In genomic region chr19:5407133-5407532, GRCm38 (mm10) we compare ENCODE assay signal across 8 mouse cellular contexts. TPM values are rescaled to one million over a fixed set of nuclear protein-coding genes. Genes with fewer than 3 reads are reported as not detected.
A peak's percentile ranks its signal among the peaks of the same experiment; 100 is the strongest.
DNase-seq lines count a peak whose midpoint lies in the region; ATAC-seq and TF ChIP-seq lines count a peak whose summit lies in the region.

No protein-coding gene starts in this region.

- 20% methylated on average over 7 of the region's 7 CpGs for WGBS in embryonic facial prominence, embryonic 11.5 days
- WGBS in heart, postnatal 0 days: 18% methylated on average over 7 of the region's 7 CpGs
- 17% methylated on average over 7 of the region's 7 CpGs for WGBS in macrophage (ENCODE audit: missing documents)

- H3K36me3 ChIP-seq in E14TG2a.4 (ENCODE audit: insufficient read depth, low read length) (no peaks in the 10 kb centered on the region), macrophage (ENCODE audit: inconsistent target) (no peaks in the 10 kb centered on the region)
- no peaks in the 10 kb centered on the region for H3K36me3 ChIP-seq in embryonic facial prominence, embryonic 11.5 days (replicated peaks; ENCODE audit: control insufficient read depth, insufficient read depth, low read depth, low read length)
- no peaks in the 10 kb centered on the region for H3K36me3 ChIP-seq in heart, postnatal 0 days (replicated peaks; ENCODE audit: control insufficient read depth, insufficient read depth, low read length)

- peaks cover 4% of the 10 kb centered on the region; the same call in 1 of the 2 replicates for H3K79me2 ChIP-seq in macrophage (ENCODE audit: inconsistent target)

- peak; percentile 51 for TF ChIP-seq CTCF in E14TG2a.4 (conservative IDR thresholded peaks at IDR 0.05; ENCODE audit: low read length)
- peak; percentile 61 for TF ChIP-seq CTCF in heart, postnatal 0 days (IDR thresholded peaks at IDR 0.05; ENCODE audit: low read depth)

- peak overlapping the region; percentile 80 for H3K4me3 ChIP-seq in E14TG2a.4 (replicated peaks; ENCODE audit: low read length)
- H3K4me3 ChIP-seq in embryonic facial prominence, embryonic 11.5 days (ENCODE audit: low read depth, low read length): peak overlapping the region; percentile 58
- H3K4me3 ChIP-seq in heart, postnatal 0 days (ENCODE audit: low read depth, low read length): peak overlapping the region; percentile 60
- H3K4me3 ChIP-seq in macrophage (ENCODE audit: inconsistent target): peak overlapping the region; percentile 84

- peak overlapping the region; percentile 73 for H3K4me2 ChIP-seq in embryonic facial prominence, embryonic 11.5 days (ENCODE audit: low read depth, low read length)
- H3K4me2 ChIP-seq in heart, postnatal 0 days (ENCODE audit: low read depth, low read length): peak overlapping the region; percentile 77

- no peaks in the 10 kb centered on the region for H3K9me3 ChIP-seq in E14TG2a.4 (ENCODE audit: low read length)
- H3K9me3 ChIP-seq in embryonic facial prominence, embryonic 11.5 days (replicated peaks; ENCODE audit: control insufficient read depth, low read length): no peaks in the 10 kb centered on the region
- H3K9me3 ChIP-seq in heart, postnatal 0 days (replicated peaks; ENCODE audit: control insufficient read depth, low read length): no peaks in the 10 kb centered on the region

- no peaks in the 10 kb centered on the region for H3K27me3 ChIP-seq in E14TG2a.4 (ENCODE audit: insufficient read depth, low read length)
- no peaks in the 10 kb centered on the region for H3K27me3 ChIP-seq in embryonic facial prominence, embryonic 11.5 days (ENCODE audit: control insufficient read depth, insufficient read depth, low read length)
- H3K27me3 ChIP-seq in heart, postnatal 0 days (ENCODE audit: control insufficient read depth, insufficient read depth, low read length): no peaks in the 10 kb centered on the region

- DNase-seq in adrenal gland, postnatal 10 days: peak; percentile 73
- peak; percentile 75 for DNase-seq in embryonic facial prominence, embryonic 11.5 days (ENCODE audit: low spot score)
- DNase-seq in heart, postnatal 0 days (ENCODE audit: low spot score): peak; percentile 87
- peak; percentile 71 to 81 for DNase-seq in kidney, postnatal 36 days
- peak; percentile 55 to 82 for DNase-seq in spleen, postnatal 10 days (ENCODE audit: low spot score in 2 of 2)
- no peak for DNase-seq in urinary bladder, adult 18-20 months (ENCODE audit: low spot score in 2 of 2)

- H3K9ac ChIP-seq in embryonic facial prominence, embryonic 11.5 days (replicated peaks; ENCODE audit: low read length): peak overlapping the region; percentile 73
- H3K9ac ChIP-seq in heart, postnatal 0 days (replicated peaks; ENCODE audit: low read depth, low read length): peak overlapping the region; percentile 79

- peak overlapping the region; percentile 75 for H3K27ac ChIP-seq in embryonic facial prominence, embryonic 11.5 days (replicated peaks; ENCODE audit: low read depth, low read length)
- H3K27ac ChIP-seq in heart, postnatal 0 days (ENCODE audit: low read depth): peak overlapping the region; percentile 100
- H3K27ac ChIP-seq in macrophage: peak overlapping the region; percentile 92

- TF ChIP-seq EP300 in heart, postnatal 0 days (IDR thresholded peaks at IDR 0.05; ENCODE audit: low read depth): no peak

- ATAC-seq in embryonic facial prominence, embryonic 11.5 days (replicated peaks; ENCODE audit: insufficient number of reproducible peaks, low FRiP score, low TSS enrichment, low read depth): 0 out of 2 replicates have a peak, but pooled peaks have one; percentile 24
- peak; percentile 72 for ATAC-seq in heart, postnatal 0 days (ENCODE audit: insufficient read depth, low read depth)

- H3K4me1 ChIP-seq in E14TG2a.4 (replicated peaks; ENCODE audit: low read depth, low read length): peaks cover 48% of the 10 kb centered on the region
- no peaks in the 10 kb centered on the region for H3K4me1 ChIP-seq in embryonic facial prominence, embryonic 11.5 days (ENCODE audit: control insufficient read depth, insufficient read depth, low read length)
- H3K4me1 ChIP-seq in heart, postnatal 0 days (ENCODE audit: control insufficient read depth, insufficient read depth): peaks cover 16% of the 10 kb centered on the region; the same call in 1 of the 2 replicates

RNA-seq across cellular contexts. Expression of gene Tsga10ip, which starts 4.8 kb away (rescaled TPM):
- total RNA-seq in adrenal gland, postnatal 10 days (2021): not detected
- 0.15 and 0.36 TPM in 2 replicates for polyA plus RNA-seq in embryonic facial prominence, embryonic 11.5 days (2014; fragmentation: Nextera tagmentation; extraction: Ambion mirVana)
- total RNA-seq in heart, postnatal 0 days (2014; rRNA removed; ENCODE audit: low replicate concordance): 0.31 and 3.5 TPM in 2 replicates
- polyA plus RNA-seq in heart, postnatal 0 days (2015; fragmentation: Nextera tagmentation; extraction: Ambion mirVana): 2.5 and 3.5 TPM in 2 replicates
- not detected for total RNA-seq in macrophage (2018; cell fraction: chromatin; rRNA removed)
- total RNA-seq in macrophage (2018; cell fraction: cytosol; rRNA removed): not detected
- total RNA-seq in macrophage (2018; cell fraction: nucleus; rRNA removed): not detected
- not detected in 3 replicates for polyA plus RNA-seq in macrophage (2018)

RNA-seq across cellular contexts. Expression of gene Drap1, which starts 17.6 kb away (rescaled TPM):
- total RNA-seq in adrenal gland, postnatal 10 days (2021): 100 to 1,000 TPM; 246 to 264 TPM
- 204 and 213 TPM in 2 replicates for polyA plus RNA-seq in embryonic facial prominence, embryonic 11.5 days (2014; fragmentation: Nextera tagmentation; extraction: Ambion mirVana)
- 169 and 171 TPM in 2 replicates for total RNA-seq in heart, postnatal 0 days (2014; rRNA removed; ENCODE audit: low replicate concordance)
- polyA plus RNA-seq in heart, postnatal 0 days (2015; fragmentation: Nextera tagmentation; extraction: Ambion mirVana): 328 and 338 TPM in 2 replicates
- 10 to 100 TPM; 12.7 to 72.1 (median 42.4) TPM for total RNA-seq in macrophage (2018; cell fraction: chromatin; rRNA removed)
- total RNA-seq in macrophage (2018; cell fraction: cytosol; rRNA removed): 100 to 1,000 TPM; 135 to 197 (median 175) TPM
- total RNA-seq in macrophage (2018; cell fraction: nucleus; rRNA removed): 100 to 1,000 TPM in 1 of 26 experiments, 10 to 100 TPM in 25; 36.9 to 107 (median 65.4) TPM
- polyA plus RNA-seq in macrophage (2018): 147 to 170 TPM (median 156 TPM) in 3 replicates

RNA-seq across cellular contexts. Expression of gene AI837181, which starts 17.8 kb away (rescaled TPM):
- total RNA-seq in adrenal gland, postnatal 10 days (2021): 10 to 100 TPM; 42.5 to 43.8 TPM
- 33.2 and 36.7 TPM in 2 replicates for polyA plus RNA-seq in embryonic facial prominence, embryonic 11.5 days (2014; fragmentation: Nextera tagmentation; extraction: Ambion mirVana)
- 47.4 and 59.1 TPM in 2 replicates for total RNA-seq in heart, postnatal 0 days (2014; rRNA removed; ENCODE audit: low replicate concordance)
- 38.1 and 40.5 TPM in 2 replicates for polyA plus RNA-seq in heart, postnatal 0 days (2015; fragmentation: Nextera tagmentation; extraction: Ambion mirVana)
- total RNA-seq in macrophage (2018; cell fraction: chromatin; rRNA removed): 10 to 100 TPM in 18 of 26 experiments, 1 to 10 TPM in 8; 2.8 to 30.2 (median 17.1) TPM
- 10 to 100 TPM; 22.2 to 65.9 (median 50.0) TPM for total RNA-seq in macrophage (2018; cell fraction: cytosol; rRNA removed)
- total RNA-seq in macrophage (2018; cell fraction: nucleus; rRNA removed): 10 to 100 TPM in 25 of 26 experiments, 1 to 10 TPM in 1; 8.9 to 75.2 (median 41.5) TPM
- 28.7 to 55.4 TPM (median 29.9 TPM) in 3 replicates for polyA plus RNA-seq in macrophage (2018)

RNA-seq across cellular contexts. Expression of gene Sart1, which starts 18.6 kb away (rescaled TPM):
- total RNA-seq in adrenal gland, postnatal 10 days (2021): 10 to 100 TPM; 63.6 to 65.1 TPM
- polyA plus RNA-seq in embryonic facial prominence, embryonic 11.5 days (2014; fragmentation: Nextera tagmentation; extraction: Ambion mirVana): 72.9 and 76.1 TPM in 2 replicates
- 4.4 and 39.0 TPM in 2 replicates for total RNA-seq in heart, postnatal 0 days (2014; rRNA removed; ENCODE audit: low replicate concordance)
- polyA plus RNA-seq in heart, postnatal 0 days (2015; fragmentation: Nextera tagmentation; extraction: Ambion mirVana): 26.4 and 26.9 TPM in 2 replicates
- 100 to 1,000 TPM in 14 of 26 experiments, 10 to 100 TPM in 12; 52.8 to 244 (median 105) TPM for total RNA-seq in macrophage (2018; cell fraction: chromatin; rRNA removed)
- total RNA-seq in macrophage (2018; cell fraction: cytosol; rRNA removed): 10 to 100 TPM; 30.0 to 51.4 (median 42.0) TPM
- 100 to 1,000 TPM in 2 of 26 experiments, 10 to 100 TPM in 24; 44.6 to 130 (median 71.7) TPM for total RNA-seq in macrophage (2018; cell fraction: nucleus; rRNA removed)
- polyA plus RNA-seq in macrophage (2018): 31.4 to 48.9 TPM (median 32.4 TPM) in 3 replicates

RNA-seq across cellular contexts. Expression of gene Banf1, which starts 40.2 kb away (rescaled TPM):
- 100 to 1,000 TPM; 165 to 169 TPM for total RNA-seq in adrenal gland, postnatal 10 days (2021)
- 464 and 487 TPM in 2 replicates for polyA plus RNA-seq in embryonic facial prominence, embryonic 11.5 days (2014; fragmentation: Nextera tagmentation; extraction: Ambion mirVana)
- 120 and 143 TPM in 2 replicates for total RNA-seq in heart, postnatal 0 days (2014; rRNA removed; ENCODE audit: low replicate concordance)
- 340 and 356 TPM in 2 replicates for polyA plus RNA-seq in heart, postnatal 0 days (2015; fragmentation: Nextera tagmentation; extraction: Ambion mirVana)
- 1 to 10 TPM in 25 of 26 experiments, not detected in 1; 1.4 to 6.7 (median 2.6) TPM for total RNA-seq in macrophage (2018; cell fraction: chromatin; rRNA removed)
- total RNA-seq in macrophage (2018; cell fraction: cytosol; rRNA removed): 10 to 100 TPM; 50.8 to 78.1 (median 67.8) TPM
- total RNA-seq in macrophage (2018; cell fraction: nucleus; rRNA removed): 10 to 100 TPM in 21 of 26 experiments, 1 to 10 TPM in 5; 6.9 to 42.3 (median 17.3) TPM
- 43.3 to 113 TPM (median 54.5 TPM) in 3 replicates for polyA plus RNA-seq in macrophage (2018)

Comparison
In these comparisons a context has a peak if more than half of its experiments do, and no peak if none do; other contexts are left out.
1. DNase-seq: peak in adrenal gland, postnatal 10 days (single experiment), embryonic facial prominence, embryonic 11.5 days (single experiment), heart, postnatal 0 days (single experiment), kidney, postnatal 36 days (2 of 2) and spleen, postnatal 10 days (2 of 2); none in urinary bladder, adult 18-20 months (0 of 2).
2. Peak in every context shown above with its lines, with median percentiles within 50 percentile points of each other: H3K4me3 ChIP-seq and H3K27ac ChIP-seq.